Mouse (Mus musculus) lung, embryonic 14.5 days (tissue): ENCODE results near the gene Dhx16. TPM values are rescaled to one million over a fixed set of nuclear protein-coding genes. Genes with fewer than 3 reads are reported as not detected.
A peak's percentile ranks its signal among the peaks of the same experiment; 100 is the strongest.

Experiments used
- ATAC-seq: fragments of 200-750 bp; cut with Nextera tagmentation; 2 replicates; pipeline ENCODE4 v1.8.0; 2017; ENCODE audit warnings: mild to moderate bottlenecking, moderate TSS enrichment, moderate library complexity; ENCODE audit not compliant: insufficient read depth
- DNase-seq: peaks from one replicate; pipeline ENCODE4 v3.0.0-alpha.2; 2015
- H3K27ac ChIP-seq: fragments of 300-500 bp; sonication (generic); 2 replicates; pipeline ENCODE4 v1.5.1; 2014; ENCODE audit warnings: low read depth, mild to moderate bottlenecking, moderate library complexity
- H3K27me3 ChIP-seq: fragments of 300-500 bp; sonication (generic); 2 replicates; pipeline ENCODE4 v1.6.1; 2014; ENCODE audit warnings: low read length, control low read depth; ENCODE audit not compliant: insufficient read depth
- H3K36me3 ChIP-seq: fragments of 300-500 bp; sonication (generic); 2 replicates; pipeline ENCODE4 v1.6.1; 2014; ENCODE audit warnings: control low read depth; ENCODE audit not compliant: insufficient read depth
- H3K4me1 ChIP-seq: fragments of 300-500 bp; sonication (generic); 2 replicates; pipeline ENCODE4 v1.6.1; 2014; ENCODE audit warnings: antibody characterized with exemption, control low read depth; ENCODE audit not compliant: insufficient read depth
- H3K4me2 ChIP-seq: fragments of 300-500 bp; sonication (generic); 2 replicates; pipeline ENCODE4 v1.6.1; 2014; ENCODE audit warnings: mild to moderate bottlenecking
- H3K4me3 ChIP-seq: fragments of 300-500 bp; sonication (generic); 2 replicates; pipeline ENCODE4 v1.5.1; 2014; ENCODE audit warnings: low read depth, low read length
- H3K9ac ChIP-seq: fragments of 300-500 bp; sonication (generic); 2 replicates; pipeline ENCODE4 v1.6.1; 2014
- H3K9me3 ChIP-seq: fragments of 300-500 bp; sonication (generic); 2 replicates; pipeline ENCODE4 v1.6.1; 2016; ENCODE audit warnings: low read depth, low read length, control low read depth
- CTCF ChIP-seq: IDR thresholded peaks from 2 replicates; pipeline ENCODE4 v1.5.1; 2016; ENCODE audit warnings: antibody characterized with exemption, low read depth
- WGBS: fragments of 180-500 bp; shearing (Covaris S2); extraction: QIAGEN DNeasy Blood & Tissue Kit; methylation state at CpG from one replicate; pipeline ENCODE4 v1.1.7; 2014; 5-methylcytosine and 5-hydroxymethylcytosine counted together
- polyA plus RNA-seq: library from polyadenylated mRNA; unstranded; fragments of >200 nt; fragmentation: Nextera tagmentation; extraction: Ambion mirVana; gene quantifications from 2 replicates; pipeline ENCODE4 v1.2.1, GENCODE M21; 2014

The Dhx16 gene
- 40.8 and 42.9 TPM in 2 replicates for polyA plus RNA-seq

- Histone ChIP-seq H3K4me2 (peak within 1 kb of the TSS; percentile 73), H3K9ac (peak within 1 kb of the TSS; percentile 83), H3K27me3 (no peaks in the 10 kb centered on the region), H3K4me1 (0 out of 2 replicates have a peak, but pooled peaks cover 5% of the 10 kb centered on the region), H3K9me3 (no peaks in the 10 kb centered on the region), H3K36me3 (peaks cover 54% of the 10 kb centered on the region), H3K27ac (peak within 1 kb of the TSS; percentile 52), H3K4me3 (peak within 1 kb of the TSS; percentile 93)
- peak; percentile 98 for DNase-seq
- peak; percentile 91 for ATAC-seq
- WGBS, result 6% methylated on average over 66 of the region's 66 CpGs
- TF ChIP-seq CTCF, result peak; percentile 85
Observed at GRCm38 (mm10) chr17:35879245-35880057, at the start of gene Dhx16. Dhx16 (plus strand) TSS chr17:35879819.

- Histone ChIP-seq H3K4me2 (no peak overlapping the region), H3K9ac (no peak overlapping the region), H3K9me3 (no peaks in the 10 kb centered on the region), H3K27me3 (no peaks in the 10 kb centered on the region), H3K4me3 (no peak overlapping the region), H3K36me3 (peaks cover 70% of the 10 kb centered on the region), H3K27ac (no peak overlapping the region), H3K4me1 (no peaks in the 10 kb centered on the region; the same call in 1 of the 2 replicates)
- ATAC-seq (no peak), DNase-seq (peak; percentile 16)
- no peak for TF ChIP-seq CTCF
- 56% methylated on average over 8 of the region's 8 CpGs for WGBS
Observed at GRCm38 (mm10) chr17:35832400-35833238, 47.0 kb upstream of the Dhx16 start.

GRCm38 (mm10) chr17:35833239-35833751, 46.3 kb upstream of the Dhx16 start:
- no peaks in the 10 kb centered on the region; the same call in 1 of the 2 replicates for H3K4me1 ChIP-seq
- ATAC-seq (no peak), DNase-seq (peak; percentile 65)
- H3K9me3 ChIP-seq, result no peaks in the 10 kb centered on the region
- H3K9ac ChIP-seq, result no peak overlapping the region
- no peaks in the 10 kb centered on the region for H3K27me3 ChIP-seq
- H3K4me2 ChIP-seq, result no peak overlapping the region
- no peak for TF ChIP-seq CTCF
- WGBS, result 12% methylated on average over 5 of the region's 5 CpGs
- no peak overlapping the region for H3K4me3 ChIP-seq
- H3K36me3 ChIP-seq, result peaks cover 66% of the 10 kb centered on the region
- H3K27ac ChIP-seq, result no peak overlapping the region

- ATAC-seq (no peak), DNase-seq (peak; percentile 15)
- no peak for TF ChIP-seq CTCF
- Histone ChIP-seq H3K4me2 (peak overlapping the region; percentile 92), H3K4me3 (no peak overlapping the region), H3K36me3 (peaks cover 66% of the 10 kb centered on the region), H3K27ac (no peak overlapping the region), H3K4me1 (no peaks in the 10 kb centered on the region; the same call in 1 of the 2 replicates), H3K9ac (peak overlapping the region; percentile 17; the same call in 1 of the 2 replicates), H3K9me3 (no peaks in the 10 kb centered on the region), H3K27me3 (no peaks in the 10 kb centered on the region)
- 48% methylated on average over 5 of the region's 5 CpGs for WGBS
Observed at GRCm38 (mm10) chr17:35833894-35834293, 45.7 kb upstream of the Dhx16 start.

- H3K36me3 ChIP-seq, result peaks cover 66% of the 10 kb centered on the region
- peak overlapping the region; percentile 92 for H3K4me3 ChIP-seq
- H3K27ac ChIP-seq, result no peak overlapping the region
- ATAC-seq, result no peak
- no peaks in the 10 kb centered on the region for H3K27me3 ChIP-seq
- H3K9ac ChIP-seq, result peak overlapping the region; percentile 99
- no peaks in the 10 kb centered on the region; the same call in 1 of the 2 replicates for H3K4me1 ChIP-seq
- H3K9me3 ChIP-seq, result no peaks in the 10 kb centered on the region
- TF ChIP-seq CTCF, result 0 out of 2 replicates have a peak, but pooled peaks have one; percentile 8
- no peak for DNase-seq
- 66% methylated on average over 26 of the region's 26 CpGs for WGBS
- peak overlapping the region; percentile 92 for H3K4me2 ChIP-seq
Observed at GRCm38 (mm10) chr17:35834696-35835422, 44.8 kb upstream of the Dhx16 start.

GRCm38 (mm10) chr17:35835424-35836140, 44.0 kb upstream of the Dhx16 start:
- Histone ChIP-seq H3K27me3 (no peaks in the 10 kb centered on the region), H3K27ac (0 out of 2 replicates have a peak overlapping the region, but pooled peaks have one; percentile 26), H3K4me3 (peak overlapping the region; percentile 92), H3K9me3 (no peaks in the 10 kb centered on the region), H3K36me3 (peaks cover 63% of the 10 kb centered on the region), H3K9ac (peak overlapping the region; percentile 99), H3K4me2 (peak overlapping the region; percentile 92), H3K4me1 (no peaks in the 10 kb centered on the region; the same call in 1 of the 2 replicates)
- no peak for TF ChIP-seq CTCF
- WGBS, result 57% methylated on average over 26 of the region's 26 CpGs
- ATAC-seq (no peak), DNase-seq (no peak)
